Mouse (Mus musculus): ENCODE measurements around the gene Cklf.

GRCm38 (mm10) chr8:104247054-104247907 lies 3.4 kb upstream of the Cklf start:
- no peak for TF ChIP-seq CTCF (IDR thresholded peaks at IDR 0.05; ENCODE audit: borderline replicate concordance, extremely low read depth, insufficient read depth, insufficient read length)
- TF ChIP-seq POLR2A (IDR thresholded peaks at IDR 0.05; ENCODE audit: borderline replicate concordance, extremely low read depth, insufficient read depth, insufficient read length, poor library complexity, severe bottlenecking): no peak

Measured in brain, embryonic 14.5 days (tissue).